Mouse (Mus musculus) MEL (cell line): ENCODE results near the gene Ccs. TPM values are rescaled to one million over a fixed set of nuclear protein-coding genes. Genes with fewer than 3 reads are reported as not detected.

Experiments used
- DNase-seq: peaks from one replicate; pipeline ENCODE4 v3.0.0; 2011; ENCODE audit warnings: low read depth, low spot score
- H3K27ac ChIP-seq: 2 replicates; pipeline ENCODE4 v1.5.1; 2012; ENCODE audit warnings: low read depth, mild to moderate bottlenecking, control low read depth, low read length, moderate library complexity; ENCODE audit not compliant: control insufficient read depth
- H3K27me3 ChIP-seq, 2 experiments: fragments of 150-350 bp in 1 of 2; sonication (generic) in 1 of 2; 2 replicates each; pipeline ENCODE4 v1.6.1; 2012; ENCODE audit warnings: low read length in 2 of 2, mild to moderate bottlenecking in 2 of 2, improper control_type of control experiment in 1 of 2, moderate library complexity in 1 of 2; ENCODE audit not compliant: insufficient read depth in 2 of 2, control insufficient read depth in 1 of 2
- H3K36me3 ChIP-seq, 2 experiments: 2 replicates each; pipeline ENCODE4 v1.6.1; 2012 to 2014; ENCODE audit warnings: low read length in 2 of 2, improper control_type of control experiment in 1 of 2, inconsistent platforms in 1 of 2, mild to moderate bottlenecking in 1 of 2; ENCODE audit not compliant: insufficient read depth in 2 of 2, control insufficient read depth in 1 of 2
- H3K4me1 ChIP-seq, 2 experiments: fragments of 150-350 bp in 1 of 2; sonication (generic) in 1 of 2; 2 replicates each; pipeline ENCODE4 v1.6.1; 2012; ENCODE audit warnings: low read length in 2 of 2, improper control_type of control experiment in 1 of 2, mild to moderate bottlenecking in 1 of 2; ENCODE audit not compliant: insufficient read depth in 2 of 2, control insufficient read depth in 1 of 2
- H3K4me3 ChIP-seq, 2 experiments: fragments of 150-350 bp in 1 of 2; sonication (generic) in 1 of 2; 2 replicates each; pipeline ENCODE4 v1.5.1; 2012; ENCODE audit warnings: low read depth in 2 of 2, low read length in 2 of 2, mild to moderate bottlenecking in 2 of 2, moderate library complexity in 2 of 2, control low read depth in 1 of 2, improper control_type of control experiment in 1 of 2; ENCODE audit not compliant: control insufficient read depth in 1 of 2, insufficient read depth in 1 of 2
- H3K79me2 ChIP-seq: 2 replicates; pipeline ENCODE4 v1.6.1; 2012; ENCODE audit warnings: mild to moderate bottlenecking, low read length, moderate library complexity; ENCODE audit not compliant: control insufficient read depth, poor library complexity, insufficient read depth
- H3K9ac ChIP-seq: 2 replicates; pipeline ENCODE4 v1.6.1; 2012; ENCODE audit warnings: low read depth, mild to moderate bottlenecking, control low read depth, low read length, moderate library complexity; ENCODE audit not compliant: control insufficient read depth, poor library complexity, severe bottlenecking
- H3K9me3 ChIP-seq: fragments of 150-350 bp; sonication (generic); replicated peaks from 2 replicates; pipeline ENCODE4 v1.6.1; 2012; ENCODE audit warnings: mild to moderate bottlenecking, low read length, improper control_type of control experiment, moderate library complexity; ENCODE audit not compliant: insufficient read depth
- CHD1 ChIP-seq: IDR thresholded peaks from 2 replicates; pipeline ENCODE4 v1.6.1; 2012; ENCODE audit warnings: low read depth, mild to moderate bottlenecking, inconsistent platforms, low read length, improper control_type of control experiment
- CHD2 ChIP-seq: IDR thresholded peaks from 2 replicates; pipeline ENCODE4 v1.6.1; 2011; ENCODE audit warnings: low read length, improper control_type of control experiment
- ELF1 ChIP-seq: IDR thresholded peaks from 2 replicates; pipeline ENCODE4 v1.6.1; 2014; ENCODE audit warnings: low read depth, mild to moderate bottlenecking, inconsistent platforms, low read length, improper control_type of control experiment, moderate library complexity
- EP300 ChIP-seq, 2 experiments: IDR thresholded peaks; 2 replicates each; pipeline ENCODE4 v1.6.1; 2011; ENCODE audit warnings: improper control_type of control experiment in 2 of 2, low read length in 2 of 2, low read depth in 1 of 2, mild to moderate bottlenecking in 1 of 2
- ETS1 ChIP-seq: IDR thresholded peaks from 2 replicates; pipeline ENCODE4 v1.6.1; 2012; ENCODE audit warnings: low read depth, mild to moderate bottlenecking, inconsistent platforms, low read length, improper control_type of control experiment, moderate library complexity
- GATA1 ChIP-seq: IDR thresholded peaks from 2 replicates; pipeline ENCODE4 v1.6.1; 2011; ENCODE audit warnings: low read depth, low read length, improper control_type of control experiment
- HCFC1 ChIP-seq: IDR thresholded peaks from 2 replicates; pipeline ENCODE4 v1.6.1; 2012; ENCODE audit warnings: low read depth, mild to moderate bottlenecking, inconsistent platforms, low read length, improper control_type of control experiment, moderate library complexity
- KAT2A ChIP-seq: conservative IDR thresholded peaks from 2 replicates; pipeline ENCODE4 v1.6.1; 2012; ENCODE audit warnings: low read depth, low read length, improper control_type of control experiment, inconsistent platforms
- MAX ChIP-seq: IDR thresholded peaks from 2 replicates; pipeline ENCODE4 v1.6.1; 2011; ENCODE audit warnings: low read length, improper control_type of control experiment
- MXI1 ChIP-seq: IDR thresholded peaks from 2 replicates; pipeline ENCODE4 v1.6.1; 2011; ENCODE audit warnings: mild to moderate bottlenecking, low read depth, low read length, improper control_type of control experiment
- MYB ChIP-seq: IDR thresholded peaks from 2 replicates; pipeline ENCODE4 v1.6.1; 2011; ENCODE audit warnings: mild to moderate bottlenecking, low read depth, low read length, improper control_type of control experiment
- MYC ChIP-seq: IDR thresholded peaks from 2 replicates; pipeline ENCODE4 v1.6.1; 2011; ENCODE audit warnings: low read depth, mild to moderate bottlenecking, low read length, improper control_type of control experiment, moderate library complexity
- NELFE ChIP-seq: IDR thresholded peaks from 2 replicates; pipeline ENCODE4 v1.6.1; 2011; ENCODE audit warnings: low read depth, low read length, improper control_type of control experiment
- POLR2A ChIP-seq, 2 experiments: IDR thresholded peaks; 2 replicates each; pipeline ENCODE4 v1.6.1; 2011 to 2012; ENCODE audit warnings: low read length in 2 of 2, mild to moderate bottlenecking in 2 of 2, control low read depth in 1 of 2, improper control_type of control experiment in 1 of 2, low read depth in 1 of 2, moderate library complexity in 1 of 2; ENCODE audit not compliant: control insufficient read depth in 1 of 2, insufficient read depth in 1 of 2, poor library complexity in 1 of 2
- POLR2AphosphoS2 ChIP-seq: IDR thresholded peaks from 2 replicates; pipeline ENCODE4 v1.6.1; 2011; ENCODE audit warnings: low read length, improper control_type of control experiment
- POLR2AphosphoS5 ChIP-seq: IDR thresholded peaks from 2 replicates; pipeline ENCODE4 v1.6.1; 2012; ENCODE audit warnings: low read depth, borderline replicate concordance, mild to moderate bottlenecking, inconsistent platforms, low read length, moderate library complexity, mixed read lengths
- RCOR1 ChIP-seq: IDR thresholded peaks from 2 replicates; pipeline ENCODE4 v1.6.1; 2012; ENCODE audit warnings: low read depth, mild to moderate bottlenecking, inconsistent platforms, low read length, improper control_type of control experiment
- SIN3A ChIP-seq: IDR thresholded peaks from 2 replicates; pipeline ENCODE4 v1.6.1; 2012; ENCODE audit warnings: low read length, improper control_type of control experiment, inconsistent platforms
- TBP ChIP-seq: IDR thresholded peaks from 2 replicates; pipeline ENCODE4 v1.8.0; 2011; ENCODE audit warnings: low read depth, low read length, improper control_type of control experiment
- ZMIZ1 ChIP-seq: IDR thresholded peaks from 2 replicates; pipeline ENCODE4 v1.6.1; 2012; ENCODE audit warnings: low read depth, mild to moderate bottlenecking, inconsistent platforms, low read length, improper control_type of control experiment, moderate library complexity
- ZNF384 ChIP-seq: IDR thresholded peaks from 2 replicates; pipeline ENCODE4 v1.6.1; 2012; ENCODE audit warnings: low read depth, mild to moderate bottlenecking, inconsistent platforms, low read length, improper control_type of control experiment
- polyA plus RNA-seq, 2 experiments: library from polyadenylated mRNA; stranded (reverse) in 1 of 2; unstranded in 1 of 2; fragments of >175 nt in 1 of 2; fragments of >200 nt in 1 of 2; gene quantifications; 2 replicates each; pipeline versions ENCODE4 v1.2.1 to v1.2.4; 2012; ENCODE audit warnings: low replicate concordance in 2 of 2, low read depth in 1 of 2; ENCODE audit not compliant: insufficient read length in 2 of 2, insufficient read depth in 1 of 2, missing spikeins in 1 of 2
- total RNA-seq: library from RNA; depleted of rRNA; stranded (reverse); fragments of 300-350 nt; gene quantifications from 2 replicates; pipeline ENCODE4 v1.2.3, GENCODE M21; 2012

Gene Ccs
- total and polyA plus RNA-seq, 3 experiments, result 48.3 to 56.6 TPM; not detected in 1

DNA sequence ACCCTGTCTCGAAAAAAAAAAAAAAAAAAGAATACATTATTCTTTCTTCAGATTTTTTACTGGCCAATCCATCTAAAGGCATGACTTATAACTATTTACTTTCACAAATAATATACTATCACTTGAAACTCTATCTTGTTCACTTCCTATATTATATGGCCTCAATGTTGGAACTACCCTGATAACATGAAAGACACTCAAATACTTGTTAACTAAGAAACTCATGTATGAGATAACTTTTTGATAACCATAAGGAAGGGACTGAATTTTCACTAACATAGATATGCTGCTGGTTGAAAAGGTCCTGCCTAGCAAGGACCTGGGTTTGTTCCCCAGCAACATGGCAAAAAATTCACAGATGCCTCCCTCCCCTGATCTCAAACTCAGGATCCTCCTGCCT lies 43.2 kb downstream of the Ccs start (continued):
- peak; percentile 77 for TF ChIP-seq GATA1

DNA sequence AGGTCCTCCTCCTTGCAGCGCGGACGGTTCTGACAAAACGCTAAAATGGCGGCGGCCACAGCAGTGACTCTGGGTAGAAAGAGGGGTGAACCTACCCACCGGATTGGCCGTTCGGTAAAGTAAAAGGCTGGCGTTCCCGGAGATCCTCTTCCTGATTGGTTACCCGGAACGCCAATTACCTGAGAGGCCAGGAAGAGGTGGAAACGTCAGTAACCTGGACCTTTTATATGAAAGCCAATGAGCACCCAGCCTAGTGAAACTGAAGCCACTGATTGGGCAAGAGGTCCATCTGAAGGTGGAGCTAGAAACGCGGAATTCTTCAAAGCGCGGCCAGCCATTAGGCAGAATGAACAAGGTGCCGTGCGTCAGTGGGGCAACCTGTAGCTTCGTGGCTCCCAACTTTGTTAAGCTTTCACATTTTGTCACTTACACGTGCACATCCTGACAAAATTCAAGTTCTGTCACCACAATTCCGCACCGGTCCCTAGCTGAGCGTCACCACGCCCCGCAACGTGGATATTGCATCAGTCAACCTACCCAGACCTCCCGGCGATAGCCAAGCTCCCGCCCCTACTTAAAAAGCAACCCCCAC lies 45.2 kb downstream of the Ccs start, which contains the start of gene Rbm4:
TSS of gene Rbm4 (minus strand) at position 71 of the 592 bp plus-strand sequence.
- H3K79me2 ChIP-seq, result peaks cover 71% of the 10 kb centered on the region
- no peaks in the 10 kb centered on the region for H3K27me3 ChIP-seq
- H3K9ac ChIP-seq, result peak within 1 kb of the TSS; percentile 95
- no peaks in the 10 kb centered on the region for H3K9me3 ChIP-seq
- H3K4me3 ChIP-seq, result peak within 1 kb of the TSS; percentile 87 to 98
- H3K4me1 ChIP-seq, result peaks cover 22 to 39% of the 10 kb centered on the region in 2 experiments
- DNase-seq, result peak; percentile 99
- H3K27ac ChIP-seq, result peak within 1 kb of the TSS; percentile 95
- TF ChIP-seq HCFC1 (peak; percentile 81), GATA1 (no peak), TBP (peak; percentile 91), MYC (peak; percentile 99), NELFE (peak; percentile 82), MYB (no peak), SIN3A (peak; percentile 68), MAX (peak; percentile 92), ELF1 (peak; percentile 86), POLR2AphosphoS2 (peak; percentile 95), KAT2A (peak; percentile 43), POLR2A (IDR thresholded peaks at IDR 0.05; ENCODE audit: control insufficient read depth in 1 of 2, insufficient read depth in 1 of 2, low read depth in 1 of 2, low read length in 2 of 2, poor library complexity in 1 of 2) (peak; percentile 37 to 90; a peak in 3 of 4 replicates), POLR2AphosphoS5 (no peak), ETS1 (0 out of 2 replicates have a peak, but pooled peaks have one; percentile 7), RCOR1 (no peak), ZMIZ1 (peak; percentile 86), CHD1 (no peak), EP300 (IDR thresholded peaks at IDR 0.05; ENCODE audit: low read depth in 1 of 2, low read length in 2 of 2) (0 out of 4 replicates have a peak, but pooled peaks of 1 of the 2 experiments have one; percentile 19), CHD2 (peak; percentile 74), ZNF384 (no peak), MXI1 (peak; percentile 93)
- peaks cover 28 to 72% of the 10 kb centered on the region in 2 experiments for H3K36me3 ChIP-seq
